In the genomic region with DNA sequence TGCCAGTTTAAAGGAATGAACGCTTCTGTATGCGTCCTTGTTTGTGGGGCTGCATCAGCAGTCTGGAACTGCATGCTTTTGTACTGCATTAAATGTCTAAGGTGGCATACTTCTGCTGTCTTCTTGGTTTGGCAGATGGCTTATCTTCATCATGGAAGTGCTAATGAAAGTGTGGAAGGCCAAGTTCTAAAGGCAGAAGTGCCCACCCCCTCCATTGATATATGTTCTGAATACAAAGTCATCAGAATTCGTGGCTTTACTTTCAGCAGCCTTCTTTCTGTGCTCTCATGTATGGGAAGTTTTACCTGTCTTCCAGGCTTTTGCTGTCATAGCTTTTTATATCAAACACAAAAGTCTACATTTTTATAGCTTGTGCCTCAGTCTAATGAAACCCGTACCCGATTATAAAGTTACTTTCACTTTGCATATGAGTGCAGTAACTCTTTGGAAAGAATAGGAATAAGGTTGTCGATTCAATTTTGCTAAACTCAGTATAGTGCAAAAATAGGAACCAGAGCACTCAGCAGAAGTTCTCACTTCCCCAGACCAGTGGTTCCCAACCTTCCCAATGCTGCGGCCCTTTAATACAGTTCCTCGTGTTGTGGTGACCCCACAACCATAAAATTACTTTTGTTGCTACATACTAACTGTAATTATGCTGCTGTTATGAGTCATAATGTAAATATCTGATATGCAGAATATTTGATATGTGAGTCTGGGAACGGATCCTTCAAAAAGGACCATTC, we compare ENCODE assay signal across 8 mouse cellular contexts. TPM values are rescaled to one million over a fixed set of nuclear protein-coding genes. Genes with fewer than 3 reads are reported as not detected.
DNase-seq lines count a peak whose midpoint lies in the region; ATAC-seq lines count a peak whose summit lies in the region.

No protein-coding gene starts in this region.

- H3K4me2 ChIP-seq in kidney, embryonic 16.5 days (replicated peaks; ENCODE audit: low read depth, low read length), result peak overlapping the region; percentile 14
- H3K4me2 ChIP-seq in hindbrain, embryonic 12.5 days (replicated peaks), result peak overlapping the region; percentile 68
- H3K4me2 ChIP-seq in midbrain, embryonic 15.5 days, result peak overlapping the region; percentile 57

- peaks cover 17% of the 10 kb centered on the region for H3K4me1 ChIP-seq in kidney, embryonic 16.5 days (ENCODE audit: insufficient read depth, low read length)
- peaks cover 15% of the 10 kb centered on the region for H3K4me1 ChIP-seq in hindbrain, embryonic 12.5 days
- peaks cover 8% of the 10 kb centered on the region; the same call in 1 of the 2 replicates for H3K4me1 ChIP-seq in midbrain, embryonic 15.5 days

- no peaks in the 10 kb centered on the region for H3K9me3 ChIP-seq in kidney, embryonic 16.5 days (ENCODE audit: low read length)
- H3K9me3 ChIP-seq in hindbrain, embryonic 12.5 days (replicated peaks), result no peaks in the 10 kb centered on the region
- no peaks in the 10 kb centered on the region for H3K9me3 ChIP-seq in midbrain, embryonic 15.5 days

- no peak overlapping the region for H3K27ac ChIP-seq in kidney, embryonic 16.5 days (ENCODE audit: low read length)
- H3K27ac ChIP-seq in hindbrain, embryonic 12.5 days, result no peak overlapping the region
- H3K27ac ChIP-seq in midbrain, embryonic 15.5 days, result 0 out of 2 replicates have a peak overlapping the region, but pooled peaks have one; percentile 20

- WGBS in kidney, embryonic 16.5 days, result 67% methylated on average over 9 of the region's 9 CpGs
- 85% methylated on average over 9 of the region's 9 CpGs for WGBS in hindbrain, embryonic 12.5 days
- WGBS in midbrain, embryonic 15.5 days, result 75% methylated on average over 9 of the region's 9 CpGs

- no peak overlapping the region for H3K4me3 ChIP-seq in kidney, embryonic 16.5 days (ENCODE audit: low read length)
- H3K4me3 ChIP-seq in hindbrain, embryonic 12.5 days, result no peak overlapping the region
- peak overlapping the region; percentile 95 for H3K4me3 ChIP-seq in midbrain, embryonic 15.5 days

- no peak for DNase-seq in kidney, postnatal 14 days
- DNase-seq in adipocyte (ENCODE audit: low spot score), result peak; percentile 44
- no peak for DNase-seq in urinary bladder, postnatal 10 days (ENCODE audit: low spot score)
- no peak for DNase-seq in left cerebral cortex, postnatal 14 days (ENCODE audit: low spot score in 2 of 2)
- no peak for DNase-seq in layer of hippocampus, postnatal 14 days (ENCODE audit: low spot score in 2 of 2)

- no peak overlapping the region for H3K9ac ChIP-seq in kidney, embryonic 16.5 days (replicated peaks; ENCODE audit: low read length)
- H3K9ac ChIP-seq in hindbrain, embryonic 12.5 days, result no peak overlapping the region
- 0 out of 2 replicates have a peak overlapping the region, but pooled peaks have one; percentile 23 for H3K9ac ChIP-seq in midbrain, embryonic 15.5 days

- intact Hi-C loops in left cerebral cortex, postnatal 14 days (cut with DNase I), result loop anchor here (5.0 to 10.0 kb wide), 5 partner anchors 94 to 356 kb away; no protein-coding TSS in a partner anchor

- no peaks in the 10 kb centered on the region for H3K27me3 ChIP-seq in kidney, embryonic 16.5 days (ENCODE audit: insufficient read depth, low read length)
- no peaks in the 10 kb centered on the region for H3K27me3 ChIP-seq in hindbrain, embryonic 12.5 days
- H3K27me3 ChIP-seq in midbrain, embryonic 15.5 days (replicated peaks), result no peaks in the 10 kb centered on the region

- no peaks in the 10 kb centered on the region for H3K36me3 ChIP-seq in kidney, embryonic 16.5 days (ENCODE audit: insufficient read depth, low read length)
- H3K36me3 ChIP-seq in hindbrain, embryonic 12.5 days, result no peaks in the 10 kb centered on the region
- H3K36me3 ChIP-seq in midbrain, embryonic 15.5 days (replicated peaks), result no peaks in the 10 kb centered on the region

- no peak for ATAC-seq in kidney, embryonic 16.5 days (ENCODE audit: low FRiP score, low TSS enrichment)
- no peak for ATAC-seq in hindbrain, embryonic 12.5 days (ENCODE audit: low FRiP score)
- no peak for ATAC-seq in midbrain, embryonic 15.5 days (replicated peaks)

RNA-seq across cellular contexts. Expression of gene Cd47, which starts 58.0 kb away (rescaled TPM):
- polyA plus RNA-seq in kidney, embryonic 16.5 days (2015; fragmentation: Nextera tagmentation; extraction: Ambion mirVana), result 75.2 and 78.0 TPM in 2 replicates
- 92.0 and 95.1 TPM in 2 replicates for polyA plus RNA-seq in hindbrain, embryonic 12.5 days (2016; fragmentation: Nextera tagmentation; extraction: Ambion mirVana)
- 131 and 134 TPM in 2 replicates for polyA plus RNA-seq in midbrain, embryonic 15.5 days (2015; fragmentation: Nextera tagmentation; extraction: Ambion mirVana)
- total RNA-seq in left cerebral cortex, postnatal 14 days (2021), result 100 to 1,000 TPM; 281 to 288 TPM
- total RNA-seq in layer of hippocampus, postnatal 14 days (2021), result 100 to 1,000 TPM; 230 to 245 TPM

Comparison
In these comparisons a context has a peak if more than half of its experiments do, and no peak if none do; other contexts are left out.
1. H3K4me2 ChIP-seq: peak in every context shown above with its lines; median percentile 68 in hindbrain, embryonic 12.5 days; 57 in midbrain, embryonic 15.5 days; 14 in kidney, embryonic 16.5 days.